Mouse (Mus musculus): ENCODE data around the gene Sbk3.

DNA sequence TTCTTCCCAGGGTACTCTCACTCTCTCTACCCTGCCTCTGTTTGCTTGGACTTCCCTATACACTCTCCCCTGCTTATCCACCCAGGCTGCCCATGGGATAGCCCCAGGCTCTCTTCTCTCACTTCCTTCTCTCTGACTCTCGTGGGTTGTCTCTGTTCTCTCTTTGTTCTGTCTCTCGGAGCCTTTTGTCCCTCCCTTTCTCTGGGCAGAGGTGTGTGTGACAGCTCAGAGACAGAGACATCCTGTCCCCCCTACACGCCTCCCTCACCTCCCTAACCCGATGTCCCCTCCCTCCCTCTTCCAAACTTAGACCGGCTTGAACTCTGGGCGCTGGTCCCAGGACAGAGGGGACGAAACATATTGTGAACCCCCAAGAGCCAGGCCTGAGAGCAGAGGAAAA lies 742 bp upstream of the Sbk3 start:
- TF ChIP-seq CTCF (IDR thresholded peaks at IDR 0.05; ENCODE audit: low read depth), result no peak
- TF ChIP-seq EP300 (IDR thresholded peaks at IDR 0.05; ENCODE audit: low read depth), result no peak

All from liver, embryonic 14.5 days (tissue).